Mouse (Mus musculus): ENCODE results near the gene Zfp790.
"Not testable (repeated sequence)": the region's sequence is repeated elsewhere in the genome, so short reads cannot be mapped to it uniquely, and the experiment has no call there.

Gene Zfp790

DNA sequence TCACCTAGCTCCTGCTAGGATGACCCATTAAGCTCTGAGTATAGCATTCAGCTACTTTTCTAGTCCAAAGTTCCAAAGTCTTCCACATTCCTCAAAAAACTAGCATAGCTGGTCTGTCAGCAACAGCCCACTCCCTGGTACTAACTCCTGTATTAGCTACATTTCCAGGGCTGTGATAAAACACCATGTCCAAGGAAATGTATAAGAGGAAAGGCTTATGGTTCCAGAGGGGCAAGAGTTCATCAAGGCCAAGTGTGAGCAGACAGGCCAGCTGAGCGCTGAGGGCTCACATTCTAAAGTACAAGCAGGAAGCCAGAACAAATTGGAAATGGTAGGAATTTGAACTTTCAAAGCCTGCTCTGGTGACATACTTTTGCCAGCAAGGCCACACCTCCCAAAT is 26.2 kb downstream of the Zfp790 start:
- peak; percentile 36 for DNase-seq (ENCODE audit: low spot score)

- no peak for DNase-seq (ENCODE audit: low spot score)
Observed at GRCm38 (mm10) chr7:29844616-29845015, 28.7 kb downstream of the Zfp790 start.

GRCm38 (mm10) chr7:29852831-29853218 is 36.9 kb downstream of the Zfp790 start:
- DNase-seq (ENCODE audit: low spot score), result no peak

DNA sequence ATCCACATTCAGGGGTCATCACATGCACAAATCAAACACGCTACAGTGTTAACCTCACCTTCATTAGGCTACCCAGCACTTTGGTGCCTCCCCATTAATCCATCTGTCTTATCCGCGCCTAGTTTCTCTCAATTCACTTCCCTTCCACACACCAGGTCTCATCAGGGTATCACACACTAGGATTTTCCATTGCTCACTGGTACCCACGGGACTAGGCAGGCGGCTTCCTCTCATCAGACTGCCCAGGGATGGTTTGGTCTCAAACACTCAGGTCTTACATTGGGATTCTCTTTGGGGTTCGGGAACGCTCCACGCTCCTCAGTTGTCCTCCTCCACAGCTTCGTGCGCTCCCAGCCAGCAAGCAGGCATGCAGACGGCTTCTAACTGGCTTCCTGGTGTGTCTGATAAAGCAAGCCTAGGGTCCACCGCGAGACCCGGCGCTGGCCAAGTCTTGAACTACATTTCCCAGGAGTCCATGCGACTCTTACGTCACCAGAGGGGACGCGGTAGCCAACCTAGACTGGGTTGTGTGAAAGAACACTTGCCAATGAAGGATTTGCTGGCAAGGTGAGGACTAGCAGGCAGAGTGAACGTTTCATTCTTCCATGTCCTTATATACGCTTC is 37.4 kb downstream of the Zfp790 start, which contains the start of gene Zfp940:
Zfp940 (minus strand) TSS at position 451 of the 624 bp plus-strand sequence.
- peak; percentile 87 for DNase-seq (ENCODE audit: low spot score)

GRCm38 (mm10) chr7:29859532-29860517 is 43.9 kb downstream of the Zfp790 start, which contains the start of gene Zfp420:
Gene Zfp420 (plus strand): TSS chr7:29859979.
- peak; percentile 86 for DNase-seq (ENCODE audit: low spot score)

GRCm38 (mm10) chr7:29861660-29862059 is 45.7 kb downstream of the Zfp790 start:
- DNase-seq (ENCODE audit: low spot score), result no peak

GRCm38 (mm10) chr7:29874256-29874655 is 58.3 kb downstream of the Zfp790 start:
- no peak for DNase-seq (ENCODE audit: low spot score)

- not testable (repeated sequence) for DNase-seq (ENCODE audit: low spot score)
Observed at GRCm38 (mm10) chr7:29877561-29877960, 61.6 kb downstream of the Zfp790 start.

- no peak for DNase-seq (ENCODE audit: low spot score)
Observed at GRCm38 (mm10) chr7:29880056-29880455, 64.1 kb downstream of the Zfp790 start.
